Comparison of ENCODE assay signal across 16 mouse cellular contexts in the genomic region with DNA sequence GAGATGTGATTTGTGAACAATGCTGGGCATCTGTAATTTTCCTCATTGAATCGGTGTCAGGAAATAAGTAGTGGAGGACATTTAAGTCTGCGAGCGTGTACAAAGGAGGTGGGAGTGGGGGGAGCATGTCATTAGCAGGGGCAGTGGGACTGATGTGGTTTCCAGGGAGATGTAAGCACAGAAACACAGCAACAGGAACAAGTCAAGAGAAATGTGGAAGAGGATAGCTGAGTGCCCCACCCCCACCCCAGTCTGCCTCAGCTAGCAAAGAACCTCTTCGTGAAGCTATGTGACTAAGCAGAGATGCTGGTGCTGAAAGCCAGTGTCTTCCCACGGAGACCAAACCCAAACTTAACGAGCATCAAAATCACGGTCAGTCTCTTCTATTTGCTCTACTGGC.
A peak's percentile ranks its signal among the peaks of the same experiment; 100 is the strongest.
DNase-seq lines count a peak whose midpoint lies in the region; ATAC-seq lines count a peak whose summit lies in the region.
"Had no signal": no experiment of that assay in that cellular context is flagged by ENCODE, and none has a peak within 500 bp of the region (broad histone marks: within the 10 kb centered on the region; RNA-seq: fewer than 3 reads in every experiment).

No protein-coding gene starts in this region.

- 40% methylated on average over 7 of the region's 7 CpGs for WGBS in heart, embryonic 13.5 days
- 51% methylated on average over 7 of the region's 7 CpGs for WGBS in heart, embryonic 11.5 days (ENCODE audit: insufficient replicate concordance)
- WGBS in hindbrain, embryonic 13.5 days = 24% methylated on average over 7 of the region's 7 CpGs
- WGBS in liver, embryonic 11.5 days = 62% methylated on average over 7 of the region's 7 CpGs

- no peaks in the 10 kb centered on the region for H3K36me3 ChIP-seq in heart, embryonic 13.5 days
- no peaks in the 10 kb centered on the region for H3K36me3 ChIP-seq in heart, embryonic 11.5 days (ENCODE audit: control insufficient read depth, insufficient read depth, low read length)
- H3K36me3 ChIP-seq in hindbrain, embryonic 13.5 days = no peaks in the 10 kb centered on the region
- no peaks in the 10 kb centered on the region for H3K36me3 ChIP-seq in liver, embryonic 11.5 days (ENCODE audit: control insufficient read depth, insufficient read depth, low read length)
- H3K36me3 ChIP-seq: embryonic facial prominence, embryonic 15.5 days; stomach, embryonic 15.5 days had no signal

- ATAC-seq in heart, embryonic 13.5 days (ENCODE audit: extremely low read depth, insufficient number of reproducible peaks, low FRiP score, low TSS enrichment) = no peak
- ATAC-seq in heart, embryonic 11.5 days (replicated peaks; ENCODE audit: insufficient number of reproducible peaks, low FRiP score, low TSS enrichment) = no peak
- 0 out of 2 replicates have a peak, but pooled peaks have one; percentile 39 for ATAC-seq in hindbrain, embryonic 13.5 days (ENCODE audit: low FRiP score)
- ATAC-seq in liver, embryonic 11.5 days (replicated peaks; ENCODE audit: low FRiP score) = no peak
- no peak for ATAC-seq in erythroblast, adult 5-6 weeks (replicated peaks; ENCODE audit: low FRiP score, poor library complexity, severe bottlenecking)
- ATAC-seq: inflammation-experienced regulatory T-cells, adult 6 months had no signal

- no peak overlapping the region for H3K4me2 ChIP-seq in heart, embryonic 13.5 days
- no peak overlapping the region for H3K4me2 ChIP-seq in heart, embryonic 11.5 days
- H3K4me2 ChIP-seq in hindbrain, embryonic 13.5 days = no peak overlapping the region
- H3K4me2 ChIP-seq in liver, embryonic 11.5 days = no peak overlapping the region
- H3K4me2 ChIP-seq: embryonic facial prominence, embryonic 15.5 days; stomach, embryonic 15.5 days had no signal

- H3K4me1 ChIP-seq in heart, embryonic 13.5 days = peaks cover 34% of the 10 kb centered on the region
- peaks cover 12% of the 10 kb centered on the region for H3K4me1 ChIP-seq in heart, embryonic 11.5 days (ENCODE audit: control insufficient read depth, insufficient read depth, low read length)
- peaks cover 18% of the 10 kb centered on the region for H3K4me1 ChIP-seq in hindbrain, embryonic 13.5 days (replicated peaks)
- no peaks in the 10 kb centered on the region for H3K4me1 ChIP-seq in liver, embryonic 11.5 days (replicated peaks; ENCODE audit: control insufficient read depth, insufficient read depth, low read length)
- H3K4me1 ChIP-seq: stomach, embryonic 15.5 days had no signal

- peak overlapping the region; percentile 13; the same call in 1 of the 2 replicates for H3K27ac ChIP-seq in heart, embryonic 13.5 days (replicated peaks)
- H3K27ac ChIP-seq in heart, embryonic 11.5 days (ENCODE audit: low read depth, low read length) = no peak overlapping the region; the same call in 1 of the 2 replicates
- H3K27ac ChIP-seq in hindbrain, embryonic 13.5 days = no peak overlapping the region; the same call in 1 of the 2 replicates
- no peak overlapping the region for H3K27ac ChIP-seq in liver, embryonic 11.5 days (ENCODE audit: low read depth, low read length)
- H3K27ac ChIP-seq: embryonic facial prominence, embryonic 15.5 days; stomach, embryonic 15.5 days had no signal

- H3K27me3 ChIP-seq in heart, embryonic 13.5 days (replicated peaks) = no peaks in the 10 kb centered on the region
- H3K27me3 ChIP-seq in heart, embryonic 11.5 days (ENCODE audit: control insufficient read depth, insufficient read depth, low read length) = no peaks in the 10 kb centered on the region
- H3K27me3 ChIP-seq in hindbrain, embryonic 13.5 days = no peaks in the 10 kb centered on the region
- H3K27me3 ChIP-seq in liver, embryonic 11.5 days (replicated peaks; ENCODE audit: control insufficient read depth, insufficient read depth, low read length) = no peaks in the 10 kb centered on the region
- H3K27me3 ChIP-seq: embryonic facial prominence, embryonic 15.5 days; stomach, embryonic 15.5 days had no signal

- H3K9me3 ChIP-seq in heart, embryonic 13.5 days = no peaks in the 10 kb centered on the region
- H3K9me3 ChIP-seq in heart, embryonic 11.5 days (replicated peaks; ENCODE audit: control insufficient read depth, low read length) = no peaks in the 10 kb centered on the region
- H3K9me3 ChIP-seq in hindbrain, embryonic 13.5 days = no peaks in the 10 kb centered on the region
- H3K9me3 ChIP-seq in liver, embryonic 11.5 days (ENCODE audit: control insufficient read depth, low read length) = no peaks in the 10 kb centered on the region
- H3K9me3 ChIP-seq: embryonic facial prominence, embryonic 15.5 days; stomach, embryonic 15.5 days had no signal

- no peak overlapping the region for H3K4me3 ChIP-seq in heart, embryonic 13.5 days
- H3K4me3 ChIP-seq in heart, embryonic 11.5 days (ENCODE audit: low read depth, low read length) = no peak overlapping the region
- no peak overlapping the region for H3K4me3 ChIP-seq in hindbrain, embryonic 13.5 days
- no peak overlapping the region for H3K4me3 ChIP-seq in liver, embryonic 11.5 days (ENCODE audit: low read depth, low read length)
- H3K4me3 ChIP-seq: embryonic facial prominence, embryonic 15.5 days; stomach, embryonic 15.5 days had no signal

- H3K9ac ChIP-seq in heart, embryonic 13.5 days = no peak overlapping the region
- no peak overlapping the region for H3K9ac ChIP-seq in heart, embryonic 11.5 days (ENCODE audit: low read depth, low read length)
- H3K9ac ChIP-seq in hindbrain, embryonic 13.5 days = no peak overlapping the region
- no peak overlapping the region for H3K9ac ChIP-seq in liver, embryonic 11.5 days (ENCODE audit: low read depth, low read length)
- H3K9ac ChIP-seq: embryonic facial prominence, embryonic 15.5 days; stomach, embryonic 15.5 days had no signal

- peak; percentile 30 for DNase-seq in embryo, embryonic 10.5 days (ENCODE audit: low spot score)
- no peak for DNase-seq in embryo, embryonic 10 days (ENCODE audit: low spot score)
- peak; percentile 59 for DNase-seq in brain, adult 2 months (ENCODE audit: low read depth, low spot score)
- no peak for DNase-seq in liver, embryonic 11.5 days (ENCODE audit: low spot score)
- DNase-seq: cerebellum, adult 11-12 months; gastrocnemius, postnatal 36 days; kidney, adult 8-10 months; lung, postnatal 10 days; thymus, adult 2 months had no signal

Comparison
In these comparisons a context has a peak if more than half of its experiments do, and no peak if none do; other contexts are left out.
1. DNase-seq: peak in embryo, embryonic 10.5 days (single experiment) and brain, adult 2 months (single experiment); none in embryo, embryonic 10 days (single experiment) and liver, embryonic 11.5 days (single experiment).